Mouse (Mus musculus) CH12.LX (cell line): ENCODE data around the gene 4930524B15Rik. TPM values are rescaled to one million over a fixed set of nuclear protein-coding genes. Genes with fewer than 3 reads are reported as not detected.
A peak's percentile ranks its signal among the peaks of the same experiment; 100 is the strongest.
"Not testable (repeated sequence)": the region's sequence is repeated elsewhere in the genome, so short reads cannot be mapped to it uniquely, and the experiment has no call there.

Experiments used
- DNase-seq: peaks from one replicate; pipeline ENCODE4 v3.0.0-alpha.2; 2013; ENCODE audit errors: extremely low read depth
- H3K27ac ChIP-seq: 2 replicates; pipeline ENCODE4 v1.5.1; 2012; ENCODE audit warnings: low read depth, mild to moderate bottlenecking, control low read depth, moderate library complexity; ENCODE audit not compliant: insufficient read depth
- H3K27me3 ChIP-seq: replicated peaks from 2 replicates; pipeline ENCODE3; 2012; ENCODE audit warnings: inconsistent platforms
- H3K36me3 ChIP-seq, 2 experiments: replicated peaks in 1 of 2; 2 replicates each; pipeline versions ENCODE3 to v1.6.1; 2012; ENCODE audit warnings: inconsistent platforms in 1 of 2, low read length in 1 of 2, mild to moderate bottlenecking in 1 of 2, mixed read lengths in 1 of 2, moderate library complexity in 1 of 2; ENCODE audit not compliant: control insufficient read depth in 1 of 2, insufficient read depth in 1 of 2
- H3K4me1 ChIP-seq, 2 experiments: 2 replicates each; pipeline ENCODE4 v1.6.1; 2012; ENCODE audit warnings: inconsistent platforms in 1 of 2, moderate library complexity in 1 of 2; ENCODE audit not compliant: insufficient read depth in 2 of 2, control insufficient read depth in 1 of 2
- H3K4me2 ChIP-seq: 2 replicates; pipeline ENCODE4 v1.6.1; 2012; ENCODE audit warnings: low read depth, mild to moderate bottlenecking, control low read depth; ENCODE audit not compliant: poor library complexity, insufficient read depth, severe bottlenecking
- H3K4me3 ChIP-seq, 3 experiments: fragments of 150-350 bp in 1 of 3; sonication (generic) in 1 of 3; replicated peaks in 1 of 3; 2 replicates each; pipeline versions ENCODE3 to v1.5.1; 2011 to 2012; ENCODE audit warnings: low read depth in 2 of 3, low read length in 2 of 3, mild to moderate bottlenecking in 2 of 3, moderate library complexity in 2 of 3, control low read depth in 1 of 3, improper control_type of control experiment in 1 of 3, inconsistent platforms in 1 of 3, mixed read lengths in 1 of 3; ENCODE audit not compliant: poor library complexity in 1 of 3
- H3K79me2 ChIP-seq: replicated peaks from 2 replicates; pipeline ENCODE4 v1.6.1; 2012; ENCODE audit warnings: mild to moderate bottlenecking, moderate library complexity; ENCODE audit not compliant: control insufficient read depth, poor library complexity, insufficient read depth, severe bottlenecking; ENCODE audit errors: extremely low read depth
- H3K9ac ChIP-seq: 2 replicates; pipeline ENCODE4 v1.6.1; 2012; ENCODE audit warnings: low read depth, mild to moderate bottlenecking, control low read depth, moderate library complexity; ENCODE audit not compliant: insufficient read depth
- H3K9me3 ChIP-seq: replicated peaks from 2 replicates; pipeline ENCODE3; 2012; ENCODE audit warnings: low read length, inconsistent platforms, mixed read lengths
- BHLHE40 ChIP-seq: IDR thresholded peaks from 2 replicates; pipeline ENCODE4 v1.6.1; 2011; ENCODE audit warnings: mild to moderate bottlenecking, low read depth, low read length, improper control_type of control experiment
- CHD1 ChIP-seq: IDR thresholded peaks from 2 replicates; pipeline ENCODE4 v1.6.1; 2012; ENCODE audit warnings: low read depth, low read length, improper control_type of control experiment, inconsistent platforms
- CTCF ChIP-seq, 2 experiments: IDR thresholded peaks in 1 of 2; conservative IDR thresholded peaks in 1 of 2; 2 replicates each; pipeline ENCODE4 v1.5.1; 2011 to 2012; ENCODE audit warnings: low read depth in 2 of 2, low read length in 2 of 2, improper control_type of control experiment in 1 of 2, inconsistent platforms in 1 of 2, mild to moderate bottlenecking in 1 of 2, moderate library complexity in 1 of 2
- E2F4 ChIP-seq: IDR thresholded peaks from 2 replicates; pipeline ENCODE4 v1.6.1; 2011; ENCODE audit warnings: low read depth, low read length, improper control_type of control experiment; ENCODE audit not compliant: insufficient replicate concordance
- ELF1 ChIP-seq: IDR thresholded peaks from 2 replicates; pipeline ENCODE4 v1.6.1; 2014; ENCODE audit warnings: low read depth, mild to moderate bottlenecking, inconsistent platforms, low read length, improper control_type of control experiment
- EP300 ChIP-seq: IDR thresholded peaks from 2 replicates; pipeline ENCODE4 v1.6.1; 2011; ENCODE audit warnings: low read length, improper control_type of control experiment
- ETS1 ChIP-seq: conservative IDR thresholded peaks from 2 replicates; pipeline ENCODE4 v1.6.1; 2012; ENCODE audit warnings: low read depth, mild to moderate bottlenecking, inconsistent platforms, low read length, improper control_type of control experiment, moderate library complexity
- GABPA ChIP-seq: IDR thresholded peaks from 2 replicates; pipeline ENCODE4 v1.6.1; 2012; ENCODE audit warnings: low read depth, low read length, improper control_type of control experiment, inconsistent platforms; ENCODE audit not compliant: insufficient replicate concordance
- HCFC1 ChIP-seq: IDR thresholded peaks from 2 replicates; pipeline ENCODE4 v1.6.1; 2012; ENCODE audit warnings: low read depth, mild to moderate bottlenecking, inconsistent platforms, low read length, improper control_type of control experiment
- IRF4 ChIP-seq: IDR thresholded peaks from 2 replicates; pipeline ENCODE4 v1.6.1; 2014; ENCODE audit warnings: low read depth, mild to moderate bottlenecking, inconsistent platforms, low read length, improper control_type of control experiment
- JUND ChIP-seq: conservative IDR thresholded peaks from 2 replicates; pipeline ENCODE4 v1.6.1; 2011; ENCODE audit warnings: low read depth, low read length, improper control_type of control experiment
- MAFK ChIP-seq: IDR thresholded peaks from 2 replicates; pipeline ENCODE4 v1.6.1; 2011; ENCODE audit warnings: low read length, improper control_type of control experiment; ENCODE audit not compliant: insufficient replicate concordance
- MXI1 ChIP-seq: IDR thresholded peaks from 2 replicates; pipeline ENCODE4 v1.6.1; 2011; ENCODE audit warnings: mild to moderate bottlenecking, low read depth, low read length, improper control_type of control experiment
- NELFE ChIP-seq: IDR thresholded peaks from 2 replicates; pipeline ENCODE4 v1.6.1; 2011; ENCODE audit warnings: low read depth, low read length, improper control_type of control experiment
- NRF1 ChIP-seq: IDR thresholded peaks from 2 replicates; pipeline ENCODE4 v1.6.1; 2014; ENCODE audit warnings: low read depth, mild to moderate bottlenecking, inconsistent platforms, low read length, improper control_type of control experiment, moderate library complexity
- POLR2A ChIP-seq: IDR thresholded peaks from 2 replicates; pipeline ENCODE4 v1.6.1; 2011; ENCODE audit warnings: low read depth, mild to moderate bottlenecking, improper control_type of control experiment, low read length
- POLR2AphosphoS2 ChIP-seq: IDR thresholded peaks from 2 replicates; pipeline ENCODE4 v1.6.1; 2011; ENCODE audit warnings: low read depth, low read length, improper control_type of control experiment
- RAD21 ChIP-seq: IDR thresholded peaks from 2 replicates; pipeline ENCODE4 v1.6.1; 2011; ENCODE audit warnings: low read depth, mild to moderate bottlenecking, low read length, improper control_type of control experiment, moderate library complexity
- RCOR1 ChIP-seq: conservative IDR thresholded peaks from 2 replicates; pipeline ENCODE4 v1.6.1; 2012; ENCODE audit warnings: low read depth, mild to moderate bottlenecking, inconsistent platforms, low read length, improper control_type of control experiment
- SIN3A ChIP-seq: IDR thresholded peaks from 2 replicates; pipeline ENCODE4 v1.6.1; 2012; ENCODE audit warnings: low read length, improper control_type of control experiment, inconsistent platforms
- SMC3 ChIP-seq: IDR thresholded peaks from 2 replicates; pipeline ENCODE4 v1.6.1; 2011; ENCODE audit warnings: low read depth, low read length, improper control_type of control experiment
- TBP ChIP-seq: conservative IDR thresholded peaks from 2 replicates; pipeline ENCODE4 v1.6.1; 2011; ENCODE audit warnings: low read depth, low read length, improper control_type of control experiment
- UBTF ChIP-seq: IDR thresholded peaks from 2 replicates; pipeline ENCODE4 v1.6.1; 2012; ENCODE audit warnings: low read depth, mild to moderate bottlenecking, inconsistent platforms, low read length, improper control_type of control experiment, moderate library complexity
- USF1 ChIP-seq: IDR thresholded peaks from 2 replicates; pipeline ENCODE4 v1.6.1; 2014; ENCODE audit warnings: low read depth, mild to moderate bottlenecking, inconsistent platforms, low read length, improper control_type of control experiment
- USF2 ChIP-seq: conservative IDR thresholded peaks from 2 replicates; pipeline ENCODE4 v1.6.1; 2011; ENCODE audit warnings: low read depth, low read length, improper control_type of control experiment
- ZC3H11A ChIP-seq: IDR thresholded peaks from 2 replicates; pipeline ENCODE4 v1.6.1; 2012; ENCODE audit warnings: low read depth, mild to moderate bottlenecking, inconsistent platforms, low read length, improper control_type of control experiment
- ZKSCAN1 ChIP-seq: IDR thresholded peaks from 2 replicates; pipeline ENCODE4 v1.6.1; 2012; ENCODE audit warnings: low read depth, inconsistent platforms, low read length, improper control_type of control experiment, borderline replicate concordance
- dilution Hi-C: fragments of 300-500 bp; cut with MboI; formaldehyde crosslinking; loops from 2 replicates; pipeline ENCODE4 v1.14.3; 2020; ENCODE audit warnings: low sequenced_read_pairs; ENCODE audit not compliant: extremely low pct_unique_long_range_greater_than_20kb, extremely low pct_ligation_motif_present
- in situ Hi-C: fragments of 300-500 bp; cut with MboI; formaldehyde crosslinking; loops from 3 replicates; pipeline ENCODE4 v1.14.3; 2019; ENCODE audit warnings: low sequenced_read_pairs, low pct_ligation_motif_present, low pct_unique_long_range_greater_than_20kb, mixed read lengths
- polyA plus RNA-seq: library from polyadenylated mRNA; unstranded; fragments of >175 nt; gene quantifications from 2 replicates; pipeline ENCODE4 v1.2.1, GENCODE M21; 2012; ENCODE audit warnings: low read depth; ENCODE audit not compliant: insufficient read length
- total RNA-seq, 2 experiments: library from RNA; depleted of rRNA; stranded (reverse); fragments of 300-350 nt in 1 of 2; fragments of >200 nt in 1 of 2; gene quantifications; 2 replicates each; pipeline ENCODE4 v1.2.3; 2012 to 2014

Gene 4930524B15Rik
- total and polyA plus RNA-seq, 3 experiments, result not detected

DNA sequence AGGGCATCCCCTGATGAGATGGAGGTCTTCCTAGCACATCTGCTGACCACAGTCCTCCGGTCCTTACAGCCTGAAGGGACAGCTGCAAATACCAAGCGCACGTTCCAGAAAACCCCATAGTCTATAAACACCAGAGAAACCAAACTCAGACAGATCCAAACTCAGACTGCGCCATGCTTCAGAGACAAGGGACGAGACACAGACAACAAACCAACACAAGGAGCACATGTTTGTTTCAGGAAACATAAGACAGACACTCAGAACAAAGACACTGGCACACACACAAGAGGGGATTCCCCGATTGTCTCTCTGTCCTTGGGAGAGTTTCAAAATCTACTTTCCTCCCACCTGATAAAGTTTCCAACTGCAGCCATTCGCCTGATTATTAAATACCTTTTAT, 16.4 kb downstream of the 4930524B15Rik start (continued):
- TF ChIP-seq ELF1, result no peak
- no peak for TF ChIP-seq MAFK
- TF ChIP-seq ETS1, result peak; percentile 24; the same call in 1 of the 2 replicates
- no peak for TF ChIP-seq ZC3H11A
- TF ChIP-seq NELFE, result no peak
- peak; percentile 12; the same call in 1 of the 2 replicates for TF ChIP-seq IRF4
- no peak for TF ChIP-seq GABPA
- TF ChIP-seq RAD21, result no peak
- no peak for TF ChIP-seq CTCF (conservative IDR thresholded peaks at IDR 0.05 in 1 of 2, IDR thresholded peaks at IDR 0.05 in 1 of 2; ENCODE audit: low read depth in 2 of 2, low read length in 2 of 2)
- TF ChIP-seq POLR2A, result no peak
- no peak for TF ChIP-seq JUND
- TF ChIP-seq SIN3A, result 0 out of 2 replicates have a peak, but pooled peaks have one; percentile 47
- TF ChIP-seq EP300, result no peak
- no peak for TF ChIP-seq USF1
- TF ChIP-seq BHLHE40, result peak; percentile 67
- TF ChIP-seq, all 38 proteins: peak for 7

DNA sequence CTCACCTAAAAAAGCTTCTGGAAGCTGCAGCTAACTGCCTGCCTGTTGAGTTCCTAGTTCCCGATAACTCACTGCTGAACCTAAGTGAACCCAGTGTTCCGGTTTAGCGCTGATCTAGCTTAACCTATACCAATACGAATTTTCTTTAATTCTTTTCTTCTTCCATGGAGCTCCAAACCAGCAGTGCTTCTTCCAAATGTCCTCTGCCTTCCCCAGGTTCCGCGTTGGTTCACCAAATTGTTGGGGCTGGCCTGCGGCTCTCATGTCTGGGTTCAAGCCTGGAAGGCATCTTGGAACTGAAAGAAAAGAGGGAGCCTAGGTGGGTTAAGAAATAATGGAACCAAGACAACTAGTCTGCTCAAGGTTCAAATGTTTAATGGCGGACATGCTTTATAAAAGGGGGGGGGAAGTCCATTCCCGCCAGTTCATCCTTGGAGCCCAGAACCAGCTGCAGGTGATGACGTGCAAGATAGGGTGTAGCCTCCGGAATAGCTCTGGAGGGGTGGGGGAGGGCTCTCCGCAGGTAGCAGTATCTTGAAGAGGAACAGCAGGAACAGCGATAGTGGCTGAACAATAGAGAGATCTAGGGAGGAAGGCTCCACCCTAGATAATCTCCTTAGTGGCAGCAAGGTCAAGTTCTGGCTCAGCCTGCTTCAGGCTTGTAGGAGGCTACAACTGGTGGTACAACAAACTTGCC, 17.0 kb downstream of the 4930524B15Rik start:
- DNase-seq, H3K9ac ChIP-seq, H3K27ac ChIP-seq, H3K79me2 ChIP-seq, H3K36me3 ChIP-seq, H3K9me3 ChIP-seq, dilution Hi-C loops, H3K4me3 ChIP-seq, H3K27me3 ChIP-seq: not testable (repeated sequence)
- Histone ChIP-seq H3K4me2 (peak overlapping the region; percentile 77; the same call in 1 of the 2 replicates), H3K4me1 (peaks cover 0 to 41% of the 10 kb centered on the region in 2 experiments; a peak in 2 of 4 replicates)
- in situ Hi-C loops, result loop anchor here (25.0 kb wide), 1 partner anchor 330 kb away; the partner anchor contains the start of gene Hbq1a

DNA sequence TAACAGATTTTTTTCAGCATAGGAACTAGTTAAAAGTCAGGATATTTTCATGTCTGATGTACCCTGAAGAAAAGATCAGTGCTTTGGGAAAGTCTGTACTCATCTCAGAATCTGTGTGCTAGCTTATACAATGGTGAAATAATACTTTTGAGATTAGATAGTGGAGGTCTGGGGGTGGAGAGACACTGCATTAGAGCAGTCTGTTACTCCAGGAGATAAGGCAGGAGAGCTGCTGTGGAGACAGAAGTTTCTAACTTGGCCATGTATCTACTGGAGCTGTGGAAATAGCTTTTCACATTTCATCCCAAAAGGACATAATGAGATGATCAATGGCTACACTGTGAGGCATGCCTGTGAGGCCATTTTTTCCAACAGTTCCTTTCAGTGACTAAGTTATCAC, 17.9 kb downstream of the 4930524B15Rik start:
- no peak for DNase-seq
- TF ChIP-seq EP300 (no peak), RCOR1 (no peak), JUND (no peak), CHD1 (no peak), TBP (no peak), MXI1 (no peak), ZC3H11A (no peak), IRF4 (no peak), BHLHE40 (no peak), USF2 (no peak), GABPA (no peak), E2F4 (no peak), ZKSCAN1 (no peak), HCFC1 (no peak), NRF1 (no peak), POLR2AphosphoS2 (no peak), ELF1 (no peak), UBTF (no peak), SMC3 (no peak)
- TF ChIP-seq, all 38 proteins: peak for 0
- Histone ChIP-seq H3K9ac (no peak overlapping the region), H3K4me2 (no peak overlapping the region), H3K27me3 (no peaks in the 10 kb centered on the region), H3K4me3 (no peak overlapping the region), H3K79me2 (no peaks in the 10 kb centered on the region), H3K9me3 (no peaks in the 10 kb centered on the region), H3K36me3 (no peaks in the 10 kb centered on the region), H3K27ac (no peak overlapping the region), H3K4me1 (peaks cover 0 to 44% of the 10 kb centered on the region in 2 experiments; a peak in 2 of 4 replicates)
- in situ Hi-C loops (loop anchor here (25.0 kb wide), 1 partner anchor 329 kb away; the partner anchor contains the start of gene Hbq1a), dilution Hi-C loops (no loop called here)
